ENCODE assay signal across 8 mouse cellular contexts in genomic region chr6:125147329-125147728, GRCm38 (mm10). TPM values are rescaled to one million over a fixed set of nuclear protein-coding genes. Genes with fewer than 3 reads are reported as not detected.
DNase-seq lines count a peak whose midpoint lies in the region; ATAC-seq and TF ChIP-seq lines count a peak whose summit lies in the region.

No protein-coding gene starts in this region.

- peaks cover 36 to 52% of the 10 kb centered on the region in 2 experiments for H3K4me1 ChIP-seq in heart, embryonic 14.5 days (ENCODE audit: control insufficient read depth in 2 of 2, insufficient read depth in 2 of 2, low read length in 2 of 2)
- peaks cover 7% of the 10 kb centered on the region for H3K4me1 ChIP-seq in cortical plate, adult 2 months (ENCODE audit: control insufficient read depth, insufficient read depth, low read length)
- peaks cover 47% of the 10 kb centered on the region for H3K4me1 ChIP-seq in heart, embryonic 16.5 days (ENCODE audit: control insufficient read depth, insufficient read depth, low read length)
- peaks cover 40% of the 10 kb centered on the region for H3K4me1 ChIP-seq in midbrain, embryonic 12.5 days

- no peaks in the 10 kb centered on the region for H3K27me3 ChIP-seq in heart, embryonic 14.5 days (ENCODE audit: control insufficient read depth, insufficient read depth, low read length)
- H3K27me3 ChIP-seq in heart, embryonic 16.5 days (ENCODE audit: control insufficient read depth, insufficient read depth, low read length): no peaks in the 10 kb centered on the region
- no peaks in the 10 kb centered on the region for H3K27me3 ChIP-seq in midbrain, embryonic 12.5 days

- 47% methylated on average over 10 of the region's 10 CpGs for WGBS in heart, embryonic 14.5 days
- 41% methylated on average over 10 of the region's 10 CpGs for WGBS in heart, embryonic 16.5 days
- WGBS in midbrain, embryonic 12.5 days: 55% methylated on average over 10 of the region's 10 CpGs

- TF ChIP-seq POLR2A in cortical plate, adult 2 months (IDR thresholded peaks at IDR 0.05; ENCODE audit: extremely low read depth, insufficient read depth, low read length): no peak

- H3K9ac ChIP-seq in heart, embryonic 14.5 days (ENCODE audit: low read length): peak overlapping the region; percentile 70
- H3K9ac ChIP-seq in heart, embryonic 16.5 days (ENCODE audit: low read length): peak overlapping the region; percentile 84
- peak overlapping the region; percentile 91 for H3K9ac ChIP-seq in midbrain, embryonic 12.5 days (replicated peaks)

- no peak for TF ChIP-seq CTCF in cortical plate, adult 2 months (IDR thresholded peaks at IDR 0.05; ENCODE audit: extremely low read depth, insufficient read depth, low read length)

- H3K27ac ChIP-seq in heart, embryonic 14.5 days (replicated peaks in 1 of 2; ENCODE audit: control insufficient read depth in 1 of 2, insufficient read depth in 1 of 2, low read depth in 2 of 2, low read length in 2 of 2): peak overlapping the region; percentile 17 to 95; a peak in 2 of 4 replicates
- peak overlapping the region; percentile 75 for H3K27ac ChIP-seq in cortical plate, adult 2 months (ENCODE audit: insufficient read depth, low read length)
- H3K27ac ChIP-seq in heart, embryonic 16.5 days (ENCODE audit: low read length): peak overlapping the region; percentile 95
- H3K27ac ChIP-seq in midbrain, embryonic 12.5 days (replicated peaks): peak overlapping the region; percentile 39; the same call in 1 of the 2 replicates

- no peaks in the 10 kb centered on the region for H3K9me3 ChIP-seq in heart, embryonic 14.5 days (ENCODE audit: control insufficient read depth, low read length)
- H3K9me3 ChIP-seq in heart, embryonic 16.5 days (replicated peaks; ENCODE audit: control insufficient read depth, low read length): no peaks in the 10 kb centered on the region
- H3K9me3 ChIP-seq in midbrain, embryonic 12.5 days: no peaks in the 10 kb centered on the region

- H3K4me2 ChIP-seq in heart, embryonic 14.5 days (ENCODE audit: low read length): peak overlapping the region; percentile 87
- peak overlapping the region; percentile 79 for H3K4me2 ChIP-seq in heart, embryonic 16.5 days (ENCODE audit: low read depth, low read length)
- peak overlapping the region; percentile 89 for H3K4me2 ChIP-seq in midbrain, embryonic 12.5 days (replicated peaks)

- no peak for DNase-seq in heart, adult 9 months (ENCODE audit: low spot score in 2 of 2)
- no peak for DNase-seq in spleen, adult 12 weeks (ENCODE audit: low spot score)
- DNase-seq in cerebellum, adult 8-10 months: no peak

- H3K36me3 ChIP-seq in heart, embryonic 14.5 days (ENCODE audit: control insufficient read depth, insufficient read depth, low read length): peaks cover 37% of the 10 kb centered on the region
- peaks cover 11% of the 10 kb centered on the region; the same call in 1 of the 2 replicates for H3K36me3 ChIP-seq in heart, embryonic 16.5 days (ENCODE audit: control insufficient read depth, insufficient read depth)
- H3K36me3 ChIP-seq in midbrain, embryonic 12.5 days: peaks cover 30% of the 10 kb centered on the region

- H3K4me3 ChIP-seq in heart, embryonic 14.5 days (ENCODE audit: control insufficient read depth in 1 of 2, insufficient read depth in 1 of 2, low read depth in 1 of 2, low read length in 2 of 2): peak overlapping the region; percentile 2 to 6; a peak in 1 of 4 replicates
- peak overlapping the region; percentile 80 for H3K4me3 ChIP-seq in cortical plate, adult 2 months (ENCODE audit: insufficient read depth, low read length)
- no peak overlapping the region; the same call in 1 of the 2 replicates for H3K4me3 ChIP-seq in heart, embryonic 16.5 days (ENCODE audit: low read length)
- peak overlapping the region; percentile 82 for H3K4me3 ChIP-seq in midbrain, embryonic 12.5 days

- no peak for ATAC-seq in heart, embryonic 14.5 days (ENCODE audit: insufficient number of reproducible peaks, insufficient read depth, low FRiP score, low read depth)
- ATAC-seq in heart, embryonic 16.5 days (replicated peaks; ENCODE audit: extremely low read depth, insufficient read depth, low FRiP score): no peak
- no peak for ATAC-seq in midbrain, embryonic 12.5 days (ENCODE audit: low FRiP score, low read depth)
- no peak for ATAC-seq in activated CD4-positive, CD25-positive, alpha-beta regulatory T cell, adult 4 months

RNA-seq across cellular contexts. Expression of gene Iffo1, which starts 2.3 kb away (rescaled TPM):
- polyA plus RNA-seq in heart, embryonic 14.5 days (2014; fragmentation: Nextera tagmentation; extraction: Ambion mirVana): 8.7 and 9.7 TPM in 2 replicates
- polyA plus RNA-seq in cortical plate, adult 2 months (2012; rRNA removed): 96.9 and 97.6 TPM in 2 replicates
- 11.7 and 13.2 TPM in 2 replicates for polyA plus RNA-seq in heart, embryonic 16.5 days (2015; fragmentation: Nextera tagmentation; extraction: Ambion mirVana)
- polyA plus RNA-seq in midbrain, embryonic 12.5 days (2016; fragmentation: Nextera tagmentation; extraction: Ambion mirVana): 18.7 and 18.8 TPM in 2 replicates
- 10 to 100 TPM in 1 of 2 experiments, 1 to 10 TPM in 1; 6.9 to 13.3 TPM for polyA plus RNA-seq in activated CD4-positive, CD25-positive, alpha-beta regulatory T cell, adult 4 months (2017; shearing (Covaris generic))

RNA-seq across cellular contexts. Expression of gene Nop2, which starts 15.6 kb away (rescaled TPM):
- 35.3 and 36.6 TPM in 2 replicates for polyA plus RNA-seq in heart, embryonic 14.5 days (2014; fragmentation: Nextera tagmentation; extraction: Ambion mirVana)
- polyA plus RNA-seq in cortical plate, adult 2 months (2012; rRNA removed): 20.0 and 21.5 TPM in 2 replicates
- polyA plus RNA-seq in heart, embryonic 16.5 days (2015; fragmentation: Nextera tagmentation; extraction: Ambion mirVana): 45.0 and 45.8 TPM in 2 replicates
- 54.1 and 56.4 TPM in 2 replicates for polyA plus RNA-seq in midbrain, embryonic 12.5 days (2016; fragmentation: Nextera tagmentation; extraction: Ambion mirVana)
- polyA plus RNA-seq in activated CD4-positive, CD25-positive, alpha-beta regulatory T cell, adult 4 months (2017; shearing (Covaris generic)): 10 to 100 TPM; 40.6 to 50.3 TPM

RNA-seq across cellular contexts. Expression of gene Gapdh, which starts 18.9 kb away (rescaled TPM):
- 4,765 and 5,242 TPM in 2 replicates for polyA plus RNA-seq in heart, embryonic 14.5 days (2014; fragmentation: Nextera tagmentation; extraction: Ambion mirVana)
- polyA plus RNA-seq in cortical plate, adult 2 months (2012; rRNA removed): 4,394 and 4,549 TPM in 2 replicates
- 3,677 and 4,254 TPM in 2 replicates for polyA plus RNA-seq in heart, embryonic 16.5 days (2015; fragmentation: Nextera tagmentation; extraction: Ambion mirVana)
- 1,933 and 1,972 TPM in 2 replicates for polyA plus RNA-seq in midbrain, embryonic 12.5 days (2016; fragmentation: Nextera tagmentation; extraction: Ambion mirVana)
- 100 to 1,000 TPM; 300 to 540 TPM for polyA plus RNA-seq in activated CD4-positive, CD25-positive, alpha-beta regulatory T cell, adult 4 months (2017; shearing (Covaris generic))

RNA-seq across cellular contexts. Expression of gene Ncapd2, which starts 44.2 kb away (rescaled TPM):
- 66.0 and 67.5 TPM in 2 replicates for polyA plus RNA-seq in heart, embryonic 14.5 days (2014; fragmentation: Nextera tagmentation; extraction: Ambion mirVana)
- polyA plus RNA-seq in cortical plate, adult 2 months (2012; rRNA removed): 53.5 and 58.3 TPM in 2 replicates
- 97.4 and 99.3 TPM in 2 replicates for polyA plus RNA-seq in heart, embryonic 16.5 days (2015; fragmentation: Nextera tagmentation; extraction: Ambion mirVana)
- polyA plus RNA-seq in midbrain, embryonic 12.5 days (2016; fragmentation: Nextera tagmentation; extraction: Ambion mirVana): 183 and 192 TPM in 2 replicates
- polyA plus RNA-seq in activated CD4-positive, CD25-positive, alpha-beta regulatory T cell, adult 4 months (2017; shearing (Covaris generic)): 10 to 100 TPM; 33.1 to 61.3 TPM

RNA-seq across cellular contexts. Expression of gene Mrpl51, which starts 44.3 kb away (rescaled TPM):
- 261 and 264 TPM in 2 replicates for polyA plus RNA-seq in heart, embryonic 14.5 days (2014; fragmentation: Nextera tagmentation; extraction: Ambion mirVana)
- polyA plus RNA-seq in cortical plate, adult 2 months (2012; rRNA removed): 51.2 and 52.9 TPM in 2 replicates
- 270 and 281 TPM in 2 replicates for polyA plus RNA-seq in heart, embryonic 16.5 days (2015; fragmentation: Nextera tagmentation; extraction: Ambion mirVana)
- 165 and 172 TPM in 2 replicates for polyA plus RNA-seq in midbrain, embryonic 12.5 days (2016; fragmentation: Nextera tagmentation; extraction: Ambion mirVana)
- polyA plus RNA-seq in activated CD4-positive, CD25-positive, alpha-beta regulatory T cell, adult 4 months (2017; shearing (Covaris generic)): 10 to 100 TPM; 85.7 to 89.0 TPM

Comparison
In these comparisons a context has a peak if more than half of its experiments do, and no peak if none do; other contexts are left out.
1. H3K27ac ChIP-seq: peak in every context shown above with its lines; median percentile 95 in heart, embryonic 16.5 days; 75 in cortical plate, adult 2 months; 56 in heart, embryonic 14.5 days; 39 in midbrain, embryonic 12.5 days.